Mouse (Mus musculus) A20 (cell line): ENCODE results near the gene Ext2.

ENCODE experiments used
- DNase-seq: peaks from one replicate; pipeline ENCODE4 v3.0.0-alpha.2; 2011; ENCODE audit warnings: low read depth, low spot score

Gene Ext2

DNA sequence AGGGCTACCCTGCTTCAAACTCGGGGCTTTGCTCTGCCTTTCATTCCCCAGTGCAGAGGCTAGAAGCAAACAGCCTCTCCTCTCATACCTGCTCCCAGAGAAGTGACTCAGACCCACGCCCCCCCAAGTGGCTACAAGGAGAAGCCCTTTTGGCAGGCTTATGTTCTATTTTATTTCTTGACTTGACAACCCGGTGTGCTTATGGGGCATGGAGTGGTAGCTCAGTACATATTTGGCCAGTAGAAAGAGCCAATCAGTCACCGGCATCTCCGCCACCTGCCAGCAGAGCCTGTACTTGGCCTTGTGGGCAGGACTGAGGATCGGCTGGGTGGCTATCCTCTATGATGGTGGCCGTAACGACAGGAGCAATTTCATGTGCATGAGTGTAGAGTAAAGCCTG is 85.2 kb downstream of the Ext2 start:
- no peak for DNase-seq

DNA sequence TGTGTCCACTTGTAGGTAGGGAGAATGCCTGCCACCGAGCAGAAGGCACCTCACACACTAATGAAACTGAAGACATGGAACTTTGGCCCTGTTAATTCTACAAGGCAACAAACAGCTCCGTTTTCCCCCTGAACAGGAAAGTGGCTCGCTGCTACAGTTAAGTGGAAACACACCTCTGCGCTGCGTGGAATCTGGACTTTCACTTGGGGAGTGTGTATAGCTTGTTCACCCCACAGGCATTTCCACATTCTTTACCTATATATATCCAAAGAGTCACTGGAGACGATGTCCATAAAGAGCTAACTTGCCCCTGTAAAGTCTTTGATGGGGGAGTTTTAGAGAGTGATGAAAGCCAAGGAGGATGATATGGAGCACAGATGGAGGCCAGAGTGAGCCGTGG is 89.7 kb downstream of the Ext2 start:
- no peak for DNase-seq

DNA sequence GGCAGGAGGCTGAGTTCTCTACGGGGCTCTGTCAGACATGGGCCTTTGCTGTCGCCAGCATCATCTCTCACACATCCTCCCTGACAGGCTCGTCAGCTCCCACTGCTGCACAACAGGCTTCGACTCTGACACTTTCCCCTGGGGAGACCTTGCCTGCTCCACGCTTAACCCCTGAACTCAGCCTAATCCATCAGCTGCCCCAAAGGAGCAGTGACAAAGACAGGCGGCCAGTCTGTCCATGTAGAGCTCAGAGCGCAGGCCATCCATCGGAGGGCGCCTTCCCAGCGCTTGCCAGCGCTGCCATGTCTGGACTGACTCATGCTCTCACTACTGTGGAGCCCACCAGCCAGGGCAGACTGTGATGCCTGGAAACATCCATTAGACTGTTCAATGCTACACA is 92.8 kb downstream of the Ext2 start:
- DNase-seq = no peak

DNA sequence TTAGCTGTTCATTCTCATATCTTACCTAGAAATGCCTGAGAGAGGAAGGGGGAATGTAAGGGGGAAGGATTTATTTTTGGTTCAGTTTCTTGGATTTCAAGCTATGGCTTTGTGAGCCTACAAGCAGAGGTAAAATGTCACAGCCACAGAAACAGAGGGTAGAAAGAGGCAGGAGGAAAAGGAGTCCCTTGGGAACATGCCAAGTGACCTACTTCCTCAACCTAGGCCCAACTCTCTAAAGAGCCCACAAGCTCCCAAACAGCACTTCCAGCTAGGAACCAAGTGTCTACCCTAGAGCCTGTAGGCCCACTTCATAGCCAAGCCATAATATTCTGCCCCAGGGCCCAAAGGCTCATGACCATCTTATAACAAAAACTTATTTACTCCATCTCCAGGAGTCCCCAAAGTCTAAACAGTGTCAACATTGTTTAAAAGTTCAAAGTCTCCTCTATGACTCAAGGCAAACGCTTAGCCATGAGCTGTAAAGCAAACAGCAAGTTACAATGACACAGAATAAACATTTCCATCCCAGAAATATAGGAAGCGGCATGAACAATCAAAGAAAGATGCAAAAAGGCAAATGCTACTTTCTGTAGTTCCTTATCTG is 99.1 kb downstream of the Ext2 start:
- DNase-seq = no peak

DNA sequence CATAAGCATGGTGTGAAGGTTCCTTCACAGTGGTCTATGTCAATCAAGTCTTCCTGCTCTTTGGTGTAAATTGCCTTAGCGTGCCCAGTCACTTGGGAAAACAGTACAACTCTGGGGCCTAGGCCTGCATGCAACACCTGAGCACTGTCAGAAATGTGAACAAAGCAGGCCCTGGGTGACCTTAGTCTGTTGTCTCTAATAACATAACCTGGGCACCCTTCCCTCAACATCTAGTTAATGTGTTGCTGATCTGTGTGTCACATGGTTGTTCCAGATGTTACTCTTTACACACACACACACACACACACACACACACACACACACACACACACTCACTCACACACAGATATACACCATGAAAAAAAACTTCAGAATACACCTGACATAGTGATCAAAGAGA is 101.4 kb downstream of the Ext2 start:
- DNase-seq = no peak

DNA sequence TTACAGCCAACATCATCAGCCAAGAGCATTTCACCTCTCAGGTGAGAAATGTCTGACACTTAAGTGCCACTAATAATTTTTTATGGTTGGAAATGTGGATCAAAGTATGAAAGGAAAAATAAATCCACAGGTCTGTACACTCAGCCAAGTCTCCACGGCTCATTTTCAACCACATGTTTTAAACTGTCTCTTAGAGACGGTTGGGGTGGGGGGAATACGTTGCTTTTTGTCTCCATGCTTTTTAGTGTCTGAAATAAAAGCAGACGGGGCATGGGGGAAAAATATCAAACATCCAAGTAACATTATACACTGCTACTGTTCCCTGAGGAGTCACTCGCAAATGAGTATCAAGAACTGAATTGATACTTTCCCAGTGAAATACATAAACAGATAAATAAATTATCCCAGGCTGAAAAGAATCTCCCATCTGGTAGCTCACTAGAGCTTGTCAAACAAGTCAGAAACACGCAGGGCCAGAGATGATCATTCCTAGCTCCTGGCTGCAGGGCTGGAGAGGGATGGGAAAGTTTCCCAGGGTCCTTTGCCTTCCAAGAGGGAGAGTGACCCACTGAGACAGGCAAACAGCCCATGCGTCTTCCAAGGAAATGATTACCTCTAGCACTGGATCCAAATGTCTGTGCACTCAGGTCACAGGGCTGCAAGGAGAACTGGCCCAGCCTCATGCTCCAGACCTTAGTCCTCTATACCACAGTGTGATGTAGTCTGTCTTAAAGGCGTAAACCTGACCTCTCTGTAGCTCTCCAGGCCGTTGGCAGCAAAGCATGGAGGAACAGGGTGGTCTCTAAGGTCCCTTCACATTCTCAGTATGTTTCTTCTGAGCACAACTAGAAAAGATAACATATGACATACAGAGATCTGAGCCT is 102.3 kb downstream of the Ext2 start:
- DNase-seq = no peak

DNA sequence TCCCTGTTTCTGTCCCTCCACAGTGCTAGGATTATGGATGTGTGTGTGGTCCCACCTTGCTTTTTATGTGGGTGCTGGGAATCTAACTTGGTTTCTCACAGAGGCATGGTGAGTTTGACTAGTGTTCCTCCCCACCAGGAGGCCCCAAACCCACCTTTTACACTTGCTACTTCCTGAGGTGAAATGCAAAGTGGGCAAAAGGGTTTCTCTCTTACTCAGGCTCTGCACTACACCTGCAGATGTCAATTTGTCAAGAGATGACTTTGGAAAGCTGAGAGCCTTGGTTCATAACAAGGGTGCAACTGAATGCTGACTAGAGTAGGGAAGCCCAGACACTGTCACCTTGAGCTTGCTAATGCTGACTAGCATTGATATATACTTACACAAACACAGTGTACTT is 109.1 kb downstream of the Ext2 start:
- peak; percentile 71 for DNase-seq

DNA sequence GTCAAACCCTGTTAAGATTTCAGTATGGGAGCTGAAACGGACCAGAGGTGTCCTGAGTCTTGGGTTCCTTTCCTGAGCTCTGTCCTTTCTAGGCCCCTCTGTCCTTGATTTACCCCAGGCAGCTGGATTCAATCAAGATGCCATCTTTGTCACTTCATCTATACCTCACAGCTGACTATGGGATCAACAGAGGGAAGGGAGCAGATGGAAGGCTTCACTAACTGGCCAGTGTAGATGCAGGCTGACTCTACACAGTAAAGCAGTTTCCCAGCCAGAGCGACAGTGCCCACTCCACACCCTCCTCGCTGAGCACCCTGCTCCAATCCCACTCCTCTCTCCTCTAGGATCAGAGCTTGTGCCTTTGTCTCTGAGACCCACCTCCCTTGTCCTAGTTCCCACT is 110.9 kb downstream of the Ext2 start:
- DNase-seq = no peak

DNA sequence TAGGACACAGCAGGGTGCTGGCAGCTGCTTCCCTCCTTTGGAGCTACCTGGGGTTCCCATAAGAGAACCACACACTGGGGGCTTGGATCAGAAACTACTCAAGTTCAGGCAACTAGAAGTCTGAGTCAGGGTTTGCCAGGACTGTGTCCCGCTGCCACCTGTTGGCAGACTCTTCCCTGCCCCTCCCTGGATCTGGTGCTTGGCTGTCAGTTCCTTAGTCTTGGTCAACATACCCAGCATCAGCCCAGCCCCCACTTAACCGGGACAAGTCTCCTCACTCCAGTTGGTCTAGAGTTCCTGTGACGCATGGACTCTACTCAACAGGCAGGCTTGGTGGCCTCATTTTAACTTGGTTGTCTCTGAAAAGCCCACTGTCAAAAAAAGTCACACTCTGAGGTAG is 112.7 kb downstream of the Ext2 start:
- DNase-seq = no peak

DNA sequence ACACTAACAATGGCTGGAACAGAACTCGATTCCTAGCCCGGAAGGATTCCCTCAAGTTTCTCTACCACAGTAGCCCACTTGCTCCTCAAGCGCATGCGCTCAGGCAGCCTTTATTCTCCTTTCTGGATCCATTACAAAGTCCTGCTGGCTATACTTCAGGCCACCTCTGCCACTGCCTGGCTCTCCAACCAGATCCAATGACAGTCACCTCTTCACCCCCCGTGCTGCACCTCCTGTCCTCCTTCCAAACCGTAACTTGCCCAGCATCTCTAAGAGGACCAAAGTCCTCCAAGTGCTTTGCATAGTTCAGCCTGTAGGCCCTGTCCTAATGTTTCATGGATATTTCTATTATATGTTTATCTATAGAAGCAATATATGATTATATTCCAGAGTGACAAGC is 113.1 kb downstream of the Ext2 start:
- no peak for DNase-seq

DNA sequence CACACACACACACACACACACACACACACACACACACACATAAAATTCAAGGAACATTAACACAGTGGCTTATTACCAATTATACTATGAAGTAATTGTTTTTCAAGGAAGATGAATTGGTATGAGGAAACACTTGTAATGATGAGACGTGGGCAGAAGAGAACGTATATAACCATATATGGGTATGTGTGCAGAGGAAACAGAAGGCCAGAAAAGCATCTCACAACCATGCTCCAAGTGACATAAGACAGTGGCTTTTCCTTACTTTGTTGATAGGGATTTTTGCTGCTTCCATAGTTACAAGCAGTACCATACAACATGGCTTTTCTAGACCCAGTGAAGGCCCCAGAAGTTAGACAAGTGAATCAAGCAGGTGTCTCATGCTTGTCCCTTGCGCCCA is 115.5 kb downstream of the Ext2 start:
- DNase-seq = no peak

DNA sequence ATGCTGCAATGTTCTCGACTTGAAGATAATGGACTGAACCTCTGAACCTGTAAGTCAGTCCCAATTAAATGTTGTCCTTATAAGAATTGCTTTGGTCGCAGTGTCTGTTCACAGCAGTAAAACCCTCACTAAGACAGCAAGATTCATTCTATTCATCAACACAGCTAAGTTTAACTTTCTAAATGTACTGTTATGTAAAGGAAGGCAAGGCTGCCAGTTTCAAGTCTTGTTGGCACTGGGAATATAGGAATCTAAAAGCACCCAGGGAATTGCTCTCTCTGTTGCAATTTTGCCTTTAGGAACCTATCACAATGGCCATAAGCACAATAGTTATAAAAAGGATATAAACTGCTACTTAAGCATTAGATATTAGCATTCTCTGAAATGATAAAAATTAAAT is 116.0 kb downstream of the Ext2 start:
- DNase-seq = no peak

DNA sequence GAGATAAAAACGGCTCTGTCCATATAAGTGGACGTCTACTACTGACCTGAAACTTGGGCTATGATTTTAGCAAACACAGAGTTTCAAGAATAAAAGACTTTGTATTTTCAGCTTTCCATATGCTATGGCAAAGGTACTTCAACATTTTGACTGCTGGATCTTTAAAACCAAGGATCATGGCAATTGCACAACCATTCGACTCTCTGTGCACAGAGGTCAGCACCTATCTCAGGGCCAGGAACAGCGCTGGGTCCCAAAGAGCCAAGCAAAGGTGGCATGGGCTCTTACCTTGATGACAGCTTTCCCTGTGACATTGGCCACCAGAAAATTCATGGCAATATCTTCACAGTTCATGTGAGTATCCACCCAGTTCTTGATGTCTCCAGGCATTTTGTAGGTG is 118.2 kb downstream of the Ext2 start:
- no peak for DNase-seq

DNA sequence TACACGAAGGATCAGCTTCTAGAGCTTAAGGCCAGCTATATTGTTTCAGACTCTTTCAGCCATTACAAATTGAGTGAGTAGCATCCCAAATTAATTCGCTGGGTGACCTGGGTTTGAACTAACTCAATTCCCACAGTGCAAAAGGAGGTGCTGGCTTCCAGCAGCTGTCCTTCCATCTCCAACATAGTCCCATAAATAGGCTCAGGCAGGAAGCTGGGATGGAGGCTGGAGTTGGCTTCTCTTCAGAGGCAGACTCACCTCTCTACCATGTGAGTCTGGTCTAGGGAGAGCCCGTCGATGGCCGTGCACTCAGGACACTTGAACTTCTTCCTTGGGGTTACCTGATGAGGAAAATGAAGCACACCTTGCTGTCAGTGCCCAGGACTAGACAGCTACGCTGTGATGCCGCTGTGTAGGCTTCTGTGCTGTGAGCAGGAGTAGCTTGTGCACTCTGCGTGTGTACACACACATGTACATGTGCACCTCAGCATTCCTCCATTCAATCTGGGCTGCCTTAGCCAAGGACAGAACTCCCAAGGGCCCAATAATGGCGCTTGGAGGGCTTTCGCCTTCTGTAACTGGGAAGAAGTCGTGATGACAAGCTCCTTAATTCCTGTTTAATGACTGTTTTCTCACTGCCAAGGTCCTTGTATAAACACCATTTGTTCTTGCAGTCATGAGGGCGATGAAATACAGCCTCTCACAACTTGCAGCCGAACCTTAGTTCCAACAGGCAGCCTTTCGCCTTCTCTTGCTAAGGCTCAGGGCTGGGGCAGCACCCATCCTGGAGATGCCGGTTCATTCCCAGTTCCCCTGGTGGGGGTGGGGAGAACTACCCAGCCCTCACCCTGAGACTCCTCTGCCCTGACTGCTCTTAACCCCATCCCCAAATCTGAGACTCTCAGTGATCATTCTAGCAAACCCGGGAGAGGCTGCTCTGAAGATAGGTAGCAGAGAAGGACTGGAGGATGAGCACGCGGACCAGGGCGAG is 119.1 kb downstream of the Ext2 start:
- no peak for DNase-seq

DNA sequence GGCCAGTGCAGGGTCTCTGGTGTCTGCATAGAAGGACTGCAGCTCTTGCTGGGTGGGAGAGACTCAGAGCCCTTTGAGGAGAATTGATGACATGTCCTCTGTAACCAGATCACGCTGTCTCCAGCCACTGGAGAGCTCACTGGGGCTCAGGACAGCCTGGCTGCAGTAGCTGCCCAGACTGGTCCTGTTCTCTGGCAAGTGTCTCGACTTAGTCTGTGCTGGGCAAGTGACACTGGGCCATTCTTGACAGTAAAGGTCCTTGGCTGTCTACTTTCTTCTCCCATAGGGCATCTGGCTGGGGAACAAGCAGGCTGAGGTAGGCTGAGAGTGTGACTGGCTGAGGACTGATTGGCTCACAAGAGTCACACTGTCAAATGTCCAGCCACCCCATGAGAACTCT is 123.0 kb downstream of the Ext2 start:
- DNase-seq = no peak

DNA sequence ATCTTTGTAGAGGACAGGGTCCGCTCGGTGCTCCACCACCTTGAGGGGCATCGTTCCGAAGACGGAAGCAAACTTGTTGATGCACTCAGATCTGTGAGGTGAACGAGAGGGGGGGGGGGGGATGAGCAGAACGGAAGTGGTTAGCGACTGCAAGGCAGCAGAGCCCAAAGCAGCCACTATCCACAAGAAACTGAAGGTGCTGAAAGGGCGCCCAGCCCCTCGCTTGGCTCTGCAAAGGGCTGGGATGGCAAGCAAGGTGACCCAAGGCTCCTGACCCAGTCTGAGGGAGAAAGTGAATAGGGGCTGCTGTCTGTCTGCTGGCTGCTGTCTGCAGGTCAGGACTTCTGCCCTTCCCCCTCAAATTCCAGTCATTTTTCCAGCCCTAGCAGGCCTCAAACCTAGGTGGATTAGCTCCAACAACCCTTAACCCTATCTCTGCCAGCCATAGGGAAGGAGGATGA is 126.2 kb downstream of the Ext2 start:
- DNase-seq = no peak

DNA sequence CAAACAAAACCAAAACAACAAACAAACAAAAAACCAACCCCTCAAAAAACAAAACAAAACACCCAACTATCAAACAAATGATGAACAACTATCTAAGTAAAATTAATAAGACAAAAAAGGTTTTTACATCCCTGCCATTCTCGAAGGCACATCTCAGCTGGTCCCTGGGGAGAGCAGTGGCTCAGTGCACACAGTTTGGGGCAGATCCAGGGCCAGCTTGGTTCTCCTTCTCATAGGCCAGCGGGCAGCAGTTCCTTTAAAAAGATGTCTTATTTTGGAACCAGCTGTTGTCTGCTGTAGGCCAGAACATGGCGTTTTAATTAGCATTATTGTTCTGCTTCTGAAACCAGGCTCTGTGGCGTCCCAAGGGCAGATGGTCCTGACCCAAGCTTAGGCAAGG is 129.3 kb downstream of the Ext2 start:
- peak; percentile 5 for DNase-seq

DNA sequence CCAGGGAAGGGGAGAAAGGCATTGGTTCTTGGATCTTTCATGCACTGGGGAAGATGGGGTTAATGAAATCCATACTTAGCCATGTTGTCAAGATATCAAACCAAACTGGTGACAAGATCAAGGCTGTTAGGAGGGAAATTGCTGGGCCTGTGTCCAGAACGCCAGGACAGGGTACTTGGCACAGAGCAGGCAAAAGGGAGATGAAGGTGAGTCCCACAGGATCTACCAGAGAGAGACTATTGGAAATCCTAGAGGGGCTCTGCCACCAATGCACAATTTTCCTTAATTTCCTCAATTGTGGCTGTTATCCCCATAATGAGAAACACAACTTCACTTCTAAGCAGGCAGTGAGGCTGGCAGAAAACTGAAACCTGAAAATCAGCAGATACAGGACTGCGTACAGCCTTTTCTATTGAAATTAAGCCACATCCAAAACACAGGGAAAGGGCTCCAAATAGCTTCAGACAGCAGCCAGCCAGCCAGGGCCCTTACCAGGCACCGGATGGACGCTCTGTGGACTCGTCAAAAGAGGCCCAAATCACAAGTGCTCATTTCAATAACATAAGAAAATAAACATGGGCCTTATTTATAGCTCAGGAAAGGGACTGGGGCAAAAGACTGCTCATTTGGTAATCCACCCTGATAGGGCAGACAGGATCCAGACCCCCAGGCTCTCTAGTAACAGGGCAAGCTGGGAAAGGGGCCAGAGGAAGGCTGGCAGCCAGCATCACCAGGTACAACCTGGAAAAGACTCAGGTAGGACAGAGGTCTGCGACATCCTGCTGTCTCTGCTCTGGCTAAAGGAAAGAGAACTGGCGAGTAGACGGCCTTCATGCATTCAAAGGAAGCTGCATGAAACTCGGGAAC is 132.1 kb downstream of the Ext2 start:
- no peak for DNase-seq

DNA sequence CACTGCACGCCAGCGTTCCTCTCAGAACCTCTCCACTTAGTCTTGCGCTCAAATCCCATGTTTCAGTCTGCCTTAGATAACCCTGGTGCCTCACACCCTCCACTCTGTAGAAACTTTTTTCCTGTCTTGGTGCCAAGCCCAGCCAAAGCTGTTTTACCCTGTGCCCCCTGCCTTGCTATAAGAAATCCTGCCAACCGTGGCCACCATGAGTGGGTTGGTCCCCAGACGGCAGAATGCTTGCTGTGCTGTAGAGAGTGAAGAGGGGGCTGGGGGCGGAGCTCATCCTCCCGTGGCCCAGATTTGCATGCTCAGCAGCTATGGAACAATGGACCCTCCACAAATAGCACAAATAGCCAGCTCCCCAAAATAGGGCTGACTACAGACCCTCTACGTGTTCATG is 138.7 kb downstream of the Ext2 start:
- no peak for DNase-seq

DNA sequence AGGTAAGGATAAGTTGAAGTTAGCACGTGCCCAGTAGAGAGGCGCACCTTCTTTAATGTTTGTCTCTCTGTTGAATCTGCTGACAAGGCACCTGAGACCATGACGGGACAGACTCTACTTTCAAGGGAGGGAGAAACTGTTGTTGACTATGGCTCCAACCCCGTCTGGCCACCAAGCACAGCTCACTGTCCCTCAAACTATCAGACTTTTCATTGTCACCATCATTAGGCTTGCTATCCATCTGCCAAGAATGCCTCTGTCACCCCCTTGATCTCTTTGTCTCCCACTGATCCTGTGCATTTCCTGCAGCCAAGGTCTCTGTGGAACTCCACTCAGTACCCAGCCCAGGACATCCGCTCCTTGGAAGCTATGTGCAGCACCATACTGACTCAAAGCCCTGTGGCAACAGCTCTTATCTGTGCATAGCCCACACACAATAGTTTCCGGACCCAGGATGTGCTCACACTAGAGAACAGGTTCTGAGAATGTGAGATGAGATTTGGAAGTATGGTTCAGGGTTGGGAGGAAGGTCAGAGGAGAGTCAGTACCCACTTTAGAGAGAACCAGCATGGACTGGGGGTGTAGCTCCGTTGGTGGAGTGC is 139.7 kb downstream of the Ext2 start:
- no peak for DNase-seq

DNA sequence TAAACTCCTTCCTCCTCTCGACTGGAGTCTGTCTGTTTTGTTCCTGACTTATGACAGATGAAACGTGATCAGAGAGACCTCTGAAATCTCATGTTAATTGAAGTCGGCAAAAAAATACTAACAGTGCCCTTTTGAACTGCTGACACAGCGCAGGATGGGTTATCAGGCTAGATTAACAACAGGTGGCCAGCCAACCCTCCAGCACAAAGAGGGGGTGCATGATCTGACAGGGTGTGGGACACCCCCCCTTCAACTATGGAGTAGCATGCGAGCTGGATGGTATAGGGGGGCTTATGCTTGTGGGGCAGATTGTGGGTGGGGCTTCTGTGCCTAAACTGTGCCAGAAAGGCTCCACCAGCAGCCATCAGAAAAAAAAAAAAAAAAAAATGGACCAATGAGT is 141.0 kb downstream of the Ext2 start:
- no peak for DNase-seq
